Mouse (Mus musculus) layer of hippocampus, adult 8-10 months (tissue): ENCODE measurements around the gene Lactbl1. TPM values are rescaled to one million over a fixed set of nuclear protein-coding genes. Genes with fewer than 3 reads are reported as not detected.
A peak's percentile ranks its signal among the peaks of the same experiment; 100 is the strongest.

Experiments
- DNase-seq, 2 experiments: peaks; one replicate each; pipeline ENCODE4 v3.0.0; 2022; ENCODE audit warnings: low spot score in 2 of 2
- total RNA-seq, 4 experiments: library from RNA; stranded (reverse); gene quantifications; 2 replicates each; pipeline ENCODE4 v1.2.4; 2022

Gene Lactbl1
- total RNA-seq, 4 experiments from 2014 or later: 0.17 TPM; not detected in 3

GRCm38 (mm10) chr4:136636983-136637562 is 14.7 kb downstream of the Lactbl1 start:
- no peak for DNase-seq

GRCm38 (mm10) chr4:136637563-136638229 is 15.3 kb downstream of the Lactbl1 start:
- DNase-seq: peak; percentile 46 to 68

GRCm38 (mm10) chr4:136638230-136638750 is 15.9 kb downstream of the Lactbl1 start:
- DNase-seq: no peak

- no peak for DNase-seq
Measured at GRCm38 (mm10) chr4:136638890-136639289, 16.5 kb downstream of the Lactbl1 start.

- DNase-seq: peak; percentile 75 to 91
Measured at GRCm38 (mm10) chr4:136648922-136649479, 26.6 kb downstream of the Lactbl1 start.

GRCm38 (mm10) chr4:136649480-136650196 is 27.2 kb downstream of the Lactbl1 start:
- DNase-seq: peak in 1 of 2 experiments; percentile 38

GRCm38 (mm10) chr4:136650261-136650660 is 27.8 kb downstream of the Lactbl1 start:
- DNase-seq: no peak

- DNase-seq: no peak
Measured at GRCm38 (mm10) chr4:136651357-136651811, 29.0 kb downstream of the Lactbl1 start.

- DNase-seq: peak; percentile 31 to 33
Measured at GRCm38 (mm10) chr4:136651882-136652527, 29.6 kb downstream of the Lactbl1 start.

GRCm38 (mm10) chr4:136652528-136652910 is 30.1 kb downstream of the Lactbl1 start:
- DNase-seq: no peak

GRCm38 (mm10) chr4:136653019-136653418 is 30.6 kb downstream of the Lactbl1 start:
- no peak for DNase-seq

GRCm38 (mm10) chr4:136653692-136654234 is 31.3 kb downstream of the Lactbl1 start:
- DNase-seq: no peak

GRCm38 (mm10) chr4:136657914-136658313 is 35.5 kb downstream of the Lactbl1 start:
- no peak for DNase-seq

- peak; percentile 51 to 65 for DNase-seq
Measured at GRCm38 (mm10) chr4:136665068-136665467, 42.6 kb downstream of the Lactbl1 start.

- DNase-seq: no peak
Measured at GRCm38 (mm10) chr4:136666002-136666401, 43.6 kb downstream of the Lactbl1 start.

GRCm38 (mm10) chr4:136667757-136668156 is 45.3 kb downstream of the Lactbl1 start:
- DNase-seq: no peak

- no peak for DNase-seq
Measured at GRCm38 (mm10) chr4:136672335-136673090, 50.1 kb downstream of the Lactbl1 start.

- no peak for DNase-seq
Measured at GRCm38 (mm10) chr4:136675439-136675838, 53.0 kb downstream of the Lactbl1 start.

- peak; percentile 75 to 95 for DNase-seq
Measured at GRCm38 (mm10) chr4:136678480-136678879, 56.1 kb downstream of the Lactbl1 start.

GRCm38 (mm10) chr4:136679221-136679620 is 56.8 kb downstream of the Lactbl1 start:
- no peak for DNase-seq
